Mouse (Mus musculus): ENCODE measurements around the gene Tmem178b.

Gene Tmem178b

DNA sequence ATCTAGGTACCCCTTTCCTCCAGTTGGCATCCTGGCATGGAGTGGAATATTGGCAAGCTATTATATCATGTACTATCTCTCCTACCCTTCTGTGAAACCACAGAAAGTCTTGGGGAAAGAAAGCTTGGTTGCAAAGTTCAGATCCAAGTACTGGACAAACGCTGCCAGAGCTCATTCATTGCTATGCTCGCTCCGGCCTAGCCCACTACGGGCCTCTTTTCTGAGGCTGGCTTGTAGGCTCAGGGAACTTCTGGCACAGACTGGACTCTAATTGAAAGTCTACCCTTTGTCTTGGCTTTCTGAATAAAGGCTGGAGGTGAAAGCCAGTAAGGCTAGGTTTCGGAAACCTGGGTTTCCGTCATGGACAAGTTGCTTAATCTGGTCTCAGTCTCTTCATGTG lies 44.7 kb downstream of the Tmem178b start:
- no peak for DNase-seq (ENCODE audit: low read depth, low spot score)

- peak; percentile 48 for DNase-seq (ENCODE audit: low read depth, low spot score)
Measured at GRCm38 (mm10) chr6:39919011-39919709, 46.1 kb downstream of the Tmem178b start.

DNA sequence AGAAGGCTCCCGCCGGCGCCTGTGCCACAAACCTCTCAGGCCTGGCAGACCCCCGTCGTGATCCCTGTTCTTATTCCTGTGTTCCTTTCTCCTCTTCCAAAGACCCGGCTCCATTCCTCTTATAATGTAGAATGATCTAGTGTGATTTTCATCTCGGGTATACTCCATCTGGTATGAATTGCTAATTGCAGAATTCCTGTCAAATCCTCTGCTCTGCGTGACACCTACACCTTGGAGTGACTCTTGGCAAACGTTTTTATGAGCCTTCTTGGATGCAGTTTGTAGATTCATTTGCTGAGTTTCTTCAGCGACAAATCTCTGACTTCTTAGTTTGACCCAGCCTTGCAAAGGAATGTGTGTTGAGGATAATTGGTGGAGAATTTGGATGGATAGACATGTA lies 53.4 kb downstream of the Tmem178b start:
- DNase-seq (ENCODE audit: low read depth, low spot score): no peak

GRCm38 (mm10) chr6:39936590-39936989 lies 63.5 kb downstream of the Tmem178b start:
- no peak for DNase-seq (ENCODE audit: low read depth, low spot score)

GRCm38 (mm10) chr6:39940920-39941319 lies 67.8 kb downstream of the Tmem178b start:
- DNase-seq (ENCODE audit: low read depth, low spot score): no peak

GRCm38 (mm10) chr6:39944854-39945253 lies 71.8 kb downstream of the Tmem178b start:
- no peak for DNase-seq (ENCODE audit: low read depth, low spot score)

DNA sequence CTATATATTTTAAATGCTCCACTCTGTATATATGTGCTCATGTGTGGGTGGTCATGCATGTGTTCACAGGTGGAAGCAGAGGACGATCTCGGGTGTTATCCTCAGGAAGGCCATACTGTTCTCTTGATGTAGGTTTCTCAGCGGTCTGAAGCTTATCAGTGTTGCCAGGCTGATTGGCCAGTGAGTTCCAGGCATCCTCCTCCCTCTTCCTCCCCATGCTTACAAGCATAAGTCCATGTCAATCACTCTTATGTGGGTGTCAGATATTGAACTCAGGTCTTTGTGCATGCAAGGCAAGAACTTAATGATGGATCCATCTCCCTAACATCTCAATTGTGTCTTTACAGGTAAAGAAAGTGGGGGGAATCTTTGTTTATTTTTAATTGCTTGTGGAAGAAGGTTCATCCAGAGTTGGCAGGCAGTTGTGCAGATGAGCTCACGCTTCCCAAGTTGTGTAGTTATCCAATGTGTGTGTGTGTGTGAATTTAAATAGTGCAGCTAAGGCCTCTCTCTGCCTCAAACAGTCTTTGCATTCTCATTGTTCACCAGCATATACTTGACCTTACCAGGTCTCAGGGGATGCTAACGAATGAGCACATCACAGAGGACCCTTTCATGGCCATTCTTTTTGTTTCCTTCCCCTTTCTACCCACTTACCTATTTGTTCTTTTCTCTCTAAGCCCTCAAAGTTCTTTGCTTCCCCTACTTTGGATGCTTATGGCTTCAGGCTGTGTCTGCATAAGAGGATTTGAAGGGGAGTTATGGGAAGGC lies 72.8 kb downstream of the Tmem178b start:
- no peak for DNase-seq (ENCODE audit: low read depth, low spot score)

GRCm38 (mm10) chr6:39946601-39947000 lies 73.5 kb downstream of the Tmem178b start:
- no peak for DNase-seq (ENCODE audit: low read depth, low spot score)

DNA sequence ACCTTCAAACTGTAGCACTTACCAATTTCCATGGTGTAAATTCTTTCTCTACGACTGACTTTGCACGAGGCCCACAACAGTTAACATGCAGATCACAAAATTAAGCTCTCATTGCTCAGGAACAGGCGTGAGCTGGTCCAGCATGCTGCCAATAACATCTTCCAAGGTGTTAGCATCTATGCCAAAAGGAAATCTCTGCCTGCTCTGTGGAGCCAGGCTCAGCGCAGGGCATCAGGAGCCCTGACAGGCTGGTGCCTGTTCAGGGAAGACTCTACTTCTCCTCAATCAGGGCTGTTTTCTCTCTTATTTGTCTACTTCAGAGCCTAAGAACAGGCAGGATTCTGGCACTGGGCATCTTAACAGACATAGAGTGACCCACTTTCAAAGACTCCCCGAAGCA lies 80.9 kb downstream of the Tmem178b start:
- DNase-seq (ENCODE audit: low read depth, low spot score): no peak

- DNase-seq (ENCODE audit: low read depth, low spot score): no peak
Measured at GRCm38 (mm10) chr6:39955211-39955610, 82.1 kb downstream of the Tmem178b start.

DNA sequence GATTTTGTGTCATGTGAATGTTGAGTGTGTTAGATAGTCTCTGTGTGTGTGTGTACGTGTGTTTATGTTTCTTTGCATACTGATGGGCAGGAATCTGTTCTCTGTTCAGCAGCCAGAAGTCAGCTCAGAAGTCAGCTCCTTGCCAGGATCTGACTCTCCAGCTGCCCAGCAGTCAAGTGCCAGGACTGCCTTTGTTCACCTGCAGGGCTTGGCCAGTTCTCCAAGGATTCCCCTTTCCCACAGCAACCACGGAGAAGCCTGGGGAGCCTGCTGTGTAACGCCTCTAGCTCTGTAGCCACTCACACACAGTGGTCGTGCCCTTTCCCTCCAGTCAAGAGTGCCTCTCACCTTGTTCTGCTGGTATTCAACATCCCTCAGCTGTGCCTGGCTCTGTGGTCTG lies 91.5 kb downstream of the Tmem178b start:
- DNase-seq (ENCODE audit: low read depth, low spot score): no peak

- DNase-seq (ENCODE audit: low read depth, low spot score): no peak
Measured at GRCm38 (mm10) chr6:39970281-39970680, 97.2 kb downstream of the Tmem178b start.

DNA sequence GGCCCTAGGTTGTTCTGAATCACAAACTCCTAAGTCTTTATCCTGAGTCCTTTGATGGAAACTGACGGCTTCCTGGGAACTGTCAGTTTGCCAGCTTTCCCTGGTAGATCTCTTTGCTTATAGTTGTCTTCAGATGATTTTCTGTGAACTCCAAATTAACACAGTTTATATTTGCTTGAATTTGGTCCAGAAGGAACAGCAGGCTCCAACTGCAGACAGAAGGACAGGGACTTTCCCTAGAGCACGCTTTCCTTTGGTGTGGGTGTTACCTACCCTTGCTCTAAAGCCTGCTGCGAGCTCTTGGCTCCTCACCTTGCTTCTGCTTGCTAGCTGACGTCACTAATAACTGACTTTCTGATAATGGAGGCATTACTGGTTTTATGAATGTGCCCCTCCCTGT lies 105.9 kb downstream of the Tmem178b start:
- no peak for DNase-seq (ENCODE audit: low read depth, low spot score)

DNA sequence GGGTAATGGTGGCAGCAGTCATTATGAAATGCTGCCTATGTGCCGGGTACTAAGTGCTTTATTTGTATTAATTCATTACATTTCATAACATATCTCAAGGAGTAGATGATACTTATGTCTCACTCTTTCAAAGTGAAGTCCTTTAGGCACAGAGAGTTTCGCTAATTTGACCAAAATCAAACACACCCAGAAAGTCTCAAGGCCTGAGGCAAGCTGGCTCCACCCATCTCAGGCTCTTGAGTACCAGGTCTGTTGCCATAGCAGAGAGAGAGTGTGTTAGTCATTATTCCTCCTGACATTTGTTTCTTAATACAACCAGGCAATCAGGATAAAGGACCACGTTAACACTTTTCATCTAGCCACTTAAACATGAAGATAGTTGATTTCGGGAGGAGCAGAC lies 117.7 kb downstream of the Tmem178b start:
- DNase-seq (ENCODE audit: low read depth, low spot score): no peak

DNA sequence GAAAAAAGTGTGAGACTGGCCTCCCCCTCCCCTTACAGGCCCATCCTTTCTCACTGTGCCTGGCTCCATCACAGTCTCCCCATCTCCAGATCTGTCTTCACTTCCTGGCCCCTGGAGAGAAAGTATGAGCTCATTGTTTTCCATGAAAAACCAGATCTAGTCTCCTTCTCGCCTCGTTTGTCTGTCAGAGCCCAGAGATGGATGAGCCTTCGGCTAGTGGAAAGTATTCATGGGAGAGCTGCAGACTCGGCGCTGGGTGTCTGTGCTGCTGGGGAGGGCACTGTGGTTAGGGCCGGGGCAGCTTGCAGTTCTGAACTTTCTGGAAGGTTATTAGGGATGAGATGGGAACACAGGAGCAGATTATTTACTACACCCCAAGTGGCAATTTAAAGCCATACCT lies 118.9 kb downstream of the Tmem178b start:
- DNase-seq (ENCODE audit: low read depth, low spot score): peak; percentile 4

DNA sequence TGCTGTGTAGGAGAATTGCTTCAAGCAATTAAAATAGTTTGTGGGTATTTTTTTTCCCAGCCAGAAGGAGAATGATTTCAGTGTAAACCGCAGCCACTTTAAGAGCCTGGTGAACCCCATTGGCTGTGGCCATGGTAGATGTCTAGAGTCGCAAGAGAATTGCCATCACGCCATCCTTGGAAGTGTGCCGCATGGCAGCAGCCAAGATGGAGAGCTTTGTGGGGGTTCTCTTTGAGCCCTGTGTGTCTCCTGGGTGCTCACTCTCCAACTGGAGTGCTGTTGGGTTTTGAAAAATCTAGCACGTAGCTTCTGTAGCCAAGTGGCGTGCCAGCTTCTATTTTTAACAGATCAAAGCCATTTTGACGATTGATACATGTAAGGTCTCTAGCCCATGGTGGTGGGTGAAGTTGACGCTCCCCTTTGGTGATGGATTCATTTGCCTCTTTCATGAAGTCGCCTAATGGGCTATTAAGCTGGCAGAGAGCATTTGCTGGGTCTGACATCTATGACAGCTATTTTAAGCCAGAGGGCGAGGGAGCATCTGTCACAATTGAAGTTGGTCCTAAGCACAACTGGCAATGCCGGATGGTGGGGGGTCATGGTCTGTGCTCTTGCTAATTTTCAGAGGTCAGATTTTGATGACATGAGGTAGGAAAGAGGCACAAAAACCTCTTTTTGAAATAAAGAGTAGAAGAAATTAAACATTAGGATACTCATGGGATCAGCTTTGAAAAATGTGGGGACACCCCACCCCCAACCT lies 133.1 kb downstream of the Tmem178b start:
- no peak for DNase-seq (ENCODE audit: low read depth, low spot score)

GRCm38 (mm10) chr6:40008166-40008907 lies 135.3 kb downstream of the Tmem178b start:
- DNase-seq (ENCODE audit: low read depth, low spot score): no peak

DNA sequence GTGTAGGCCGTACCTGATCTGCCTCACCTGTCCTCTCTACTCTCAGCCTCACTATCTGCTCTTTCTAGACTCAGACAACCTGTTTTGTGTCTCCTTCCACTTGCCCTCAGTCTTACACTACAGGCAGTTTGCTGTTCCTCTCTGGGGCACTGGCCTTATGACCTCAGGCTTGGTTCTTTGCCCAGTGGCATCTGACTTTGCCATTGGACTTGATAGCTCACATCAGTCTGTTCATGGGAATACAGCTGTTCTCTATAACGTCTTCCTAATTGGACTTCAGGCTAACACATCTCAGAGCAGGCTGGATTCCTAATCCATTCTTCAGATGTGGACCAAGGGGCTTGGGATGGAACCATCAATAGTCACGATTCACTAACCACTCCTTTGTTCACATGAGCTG lies 136.6 kb downstream of the Tmem178b start:
- DNase-seq (ENCODE audit: low read depth, low spot score): no peak

DNA sequence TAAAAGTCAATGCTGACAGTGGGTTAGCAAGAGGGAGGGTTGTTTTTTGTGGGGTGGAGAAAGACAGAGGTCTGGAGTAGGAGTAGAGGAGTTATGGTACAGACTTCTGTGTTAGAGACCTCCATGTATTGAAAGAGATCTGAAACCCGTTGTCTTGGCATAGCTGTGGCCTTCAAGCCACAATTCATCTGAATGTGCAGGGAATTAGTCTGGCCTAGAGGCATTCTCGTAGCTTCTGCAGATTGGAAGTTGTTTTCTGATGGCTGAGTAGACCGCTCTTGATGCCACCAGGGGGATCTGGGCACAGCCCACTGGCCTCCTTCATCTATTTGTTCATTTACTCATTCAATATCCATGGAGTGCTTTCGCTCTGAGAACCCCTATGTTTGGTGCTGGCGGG lies 138.0 kb downstream of the Tmem178b start:
- no peak for DNase-seq (ENCODE audit: low read depth, low spot score)

DNA sequence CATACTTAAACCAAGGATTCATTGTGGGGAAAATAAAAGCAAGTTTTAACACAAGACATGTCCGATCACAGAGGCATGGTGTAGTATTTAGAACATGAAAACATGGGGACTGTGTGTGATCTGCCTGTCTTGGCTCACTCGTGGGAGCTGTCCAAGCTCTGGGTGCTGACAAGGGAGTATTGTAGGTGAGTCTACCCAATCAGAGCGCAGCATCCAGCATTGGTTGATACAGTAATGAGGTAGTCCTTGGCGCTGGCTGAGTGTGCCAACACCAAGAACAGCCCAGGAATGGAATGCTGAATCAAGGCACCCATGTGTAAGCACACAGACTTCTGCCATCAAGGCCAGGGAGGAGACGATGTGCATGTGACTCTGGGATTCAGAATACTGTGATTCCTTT lies 138.5 kb downstream of the Tmem178b start:
- DNase-seq (ENCODE audit: low read depth, low spot score): peak; percentile 40

- no peak for DNase-seq (ENCODE audit: low read depth, low spot score)
Measured at GRCm38 (mm10) chr6:40013407-40013806, 140.3 kb downstream of the Tmem178b start.

- DNase-seq (ENCODE audit: low read depth, low spot score): no peak
Measured at GRCm38 (mm10) chr6:40015185-40015584, 142.1 kb downstream of the Tmem178b start.

Data from 3T3-L1 (cell line).